Mouse (Mus musculus) cerebral cortex, adult 2 months (tissue): ENCODE results near the gene Gtf2f1.

ENCODE experiments used
- WGBS: fragments of 180-500 bp; shearing (Covaris S2); methylation state at CpG from one replicate; pipeline ENCODE4 v1.1.7; 2018; 5-methylcytosine and 5-hydroxymethylcytosine counted together

Gtf2f1 gene

GRCm38 (mm10) chr17:57011236-57012141, at the start of gene Gtf2f1, which contains the start of gene Gm17949:
TSS of gene Gtf2f1 (minus strand) at chr17:57011288.
TSS of gene Gm17949 (plus strand) at chr17:57011469.
- under 1% methylated on average over 51 of the region's 51 CpGs for WGBS

- under 1% methylated on average over 44 of the region's 44 CpGs for WGBS
These were observed 49.2 kb upstream of the Gtf2f1 start for GRCm38 (mm10) chr17:57060231-57060801.

GRCm38 (mm10) chr17:57059486-57059977, 48.4 kb upstream of the Gtf2f1 start, which contains the start of gene Slc25a23:
TSS of gene Slc25a23 (minus strand) at chr17:57059863.
- WGBS, result under 1% methylated on average over 45 of the region's 45 CpGs

- under 1% methylated on average over 19 of the region's 22 CpGs for WGBS
These were observed 47.9 kb upstream of the Gtf2f1 start, which contains the start of gene Crb3 for GRCm38 (mm10) chr17:57058891-57059485. TSS of gene Crb3 (plus strand) at chr17:57059105.

- WGBS, result 94% methylated on average over 3 of the region's 3 CpGs
These were observed 45.2 kb upstream of the Gtf2f1 start for GRCm38 (mm10) chr17:57056246-57056645.

- 71% methylated on average over 4 of the region's 4 CpGs for WGBS
These were observed 40.6 kb upstream of the Gtf2f1 start for GRCm38 (mm10) chr17:57051679-57052078.

GRCm38 (mm10) chr17:57048816-57049215, 37.7 kb upstream of the Gtf2f1 start:
- WGBS, result 61% methylated on average over 3 of the region's 3 CpGs

GRCm38 (mm10) chr17:57047406-57047805, 36.3 kb upstream of the Gtf2f1 start:
- 57% methylated on average over 5 of the region's 5 CpGs for WGBS

- 80% methylated on average over 8 of the region's 8 CpGs for WGBS
These were observed 30.5 kb upstream of the Gtf2f1 start, which contains the start of gene Slc25a41 for GRCm38 (mm10) chr17:57041554-57041953. TSS of gene Slc25a41 (minus strand) at chr17:57041654.

- WGBS, result 37% methylated on average over 8 of the region's 8 CpGs
These were observed 27.9 kb upstream of the Gtf2f1 start for GRCm38 (mm10) chr17:57038978-57039377.

- 76% methylated on average over 4 of the region's 4 CpGs for WGBS
These were observed 21.8 kb upstream of the Gtf2f1 start for GRCm38 (mm10) chr17:57032854-57033253.

GRCm38 (mm10) chr17:57031661-57032420, 20.8 kb upstream of the Gtf2f1 start:
- under 1% methylated on average over 38 of the region's 38 CpGs for WGBS

GRCm38 (mm10) chr17:57030931-57031660, 20.0 kb upstream of the Gtf2f1 start, which contains the start of gene Khsrp:
TSS of gene Khsrp (minus strand) at chr17:57031522.
- under 1% methylated on average over 97 of the region's 99 CpGs for WGBS

GRCm38 (mm10) chr17:57029691-57030090, 18.6 kb upstream of the Gtf2f1 start:
- 25% methylated on average over 8 of the region's 8 CpGs for WGBS

- 62% methylated on average over 4 of the region's 4 CpGs for WGBS
These were observed 16.4 kb upstream of the Gtf2f1 start for GRCm38 (mm10) chr17:57027471-57027870.

- WGBS, result 87% methylated on average over 5 of the region's 5 CpGs
These were observed 9.9 kb upstream of the Gtf2f1 start for GRCm38 (mm10) chr17:57020960-57021359.

GRCm38 (mm10) chr17:57019693-57020092, 8.6 kb upstream of the Gtf2f1 start:
- 86% methylated on average over 2 of the region's 2 CpGs for WGBS

GRCm38 (mm10) chr17:57012245-57012795, 1.2 kb upstream of the Gtf2f1 start:
- WGBS, result 72% methylated on average over 13 of the region's 13 CpGs

GRCm38 (mm10) chr17:57010911-57011235, 215 bp downstream of the Gtf2f1 start:
- WGBS, result under 1% methylated on average over 19 of the region's 19 CpGs
